Mouse (Mus musculus) forebrain, embryonic 10.5 days (tissue): ENCODE data around the gene Tnfsf11. TPM values are rescaled to one million over a fixed set of nuclear protein-coding genes. Genes with fewer than 3 reads are reported as not detected.

Experiments used
- DNase-seq: peaks from one replicate; pipeline ENCODE4 v3.0.0-alpha.2; 2017; ENCODE audit warnings: low spot score; ENCODE audit errors: extremely low spot score
- H3K27ac ChIP-seq: fragments of 300-500 bp; sonication (generic); 2 replicates; pipeline ENCODE4 v1.5.1; 2016; ENCODE audit warnings: mild to moderate bottlenecking
- H3K27me3 ChIP-seq: fragments of 300-500 bp; sonication (generic); 2 replicates; pipeline ENCODE4 v1.6.1; 2016; ENCODE audit warnings: mild to moderate bottlenecking; ENCODE audit not compliant: poor library complexity, severe bottlenecking
- H3K36me3 ChIP-seq: fragments of 300-500 bp; sonication (generic); replicated peaks from 2 replicates; pipeline ENCODE4 v1.6.1; 2016; ENCODE audit warnings: mild to moderate bottlenecking, moderate library complexity
- H3K4me1 ChIP-seq: fragments of 300-500 bp; sonication (generic); 2 replicates; pipeline ENCODE4 v1.6.1; 2016
- H3K4me3 ChIP-seq: fragments of 300-500 bp; sonication (generic); 2 replicates; pipeline ENCODE4 v1.5.1; 2016; ENCODE audit warnings: mild to moderate bottlenecking, moderate library complexity
- H3K9me3 ChIP-seq: fragments of 300-500 bp; sonication (generic); 2 replicates; pipeline ENCODE4 v1.6.1; 2016; ENCODE audit warnings: mild to moderate bottlenecking, moderate library complexity
- WGBS: fragments of 180-500 bp; shearing (Covaris S2); methylation state at CpG from one replicate; pipeline ENCODE4 v1.1.7; 2016; 5-methylcytosine and 5-hydroxymethylcytosine counted together
- polyA plus RNA-seq: library from polyadenylated mRNA; unstranded; fragments of >200 nt; fragmentation: Nextera tagmentation; extraction: Ambion mirVana; gene quantifications from 2 replicates; pipeline ENCODE4 v1.2.1, GENCODE M21; 2016

The Tnfsf11 gene
- polyA plus RNA-seq, 1 experiment from 2014 or later: 0.19 TPM

DNA sequence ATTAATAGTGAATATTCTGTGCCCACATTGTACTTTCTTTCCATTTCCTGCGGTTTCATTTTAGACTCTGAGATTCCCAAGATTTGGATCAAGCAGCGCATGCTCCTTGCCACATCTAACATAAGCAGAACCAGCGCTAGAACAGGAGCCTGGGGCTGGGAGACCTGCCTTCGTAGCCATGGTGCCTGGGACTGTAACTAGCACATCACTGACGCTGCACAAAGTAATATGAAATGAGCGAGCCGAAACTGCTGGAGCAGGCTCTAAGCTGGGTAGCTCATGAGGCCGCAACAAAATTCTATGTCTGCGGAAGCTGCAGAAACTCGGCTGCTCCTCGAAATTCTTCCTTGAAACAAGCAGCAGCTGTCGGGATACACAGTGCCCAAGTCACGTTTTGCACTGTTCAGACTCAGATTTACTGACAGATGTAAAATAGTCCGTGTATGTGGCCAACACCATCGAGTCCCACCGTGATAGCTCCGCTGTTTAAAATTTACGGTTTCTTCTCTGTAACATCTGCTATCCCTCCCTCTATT is 31.4 kb downstream of the Tnfsf11 start:
- Histone ChIP-seq H3K4me3 (no peak overlapping the region), H3K36me3 (no peaks in the 10 kb centered on the region), H3K27ac (no peak overlapping the region), H3K27me3 (peaks cover 5% of the 10 kb centered on the region; the same call in 1 of the 2 replicates), H3K4me1 (peaks cover 6% of the 10 kb centered on the region; the same call in 1 of the 2 replicates), H3K9me3 (no peaks in the 10 kb centered on the region)
- DNase-seq: no peak
- 92% methylated on average over 18 of the region's 18 CpGs for WGBS

GRCm38 (mm10) chr14:78274851-78275250 is 33.0 kb downstream of the Tnfsf11 start:
- WGBS: 95% methylated on average over 5 of the region's 5 CpGs
- Histone ChIP-seq H3K27me3 (no peaks in the 10 kb centered on the region), H3K27ac (no peak overlapping the region), H3K4me1 (peaks cover 6% of the 10 kb centered on the region; the same call in 1 of the 2 replicates), H3K9me3 (no peaks in the 10 kb centered on the region), H3K36me3 (no peaks in the 10 kb centered on the region), H3K4me3 (no peak overlapping the region)
- DNase-seq: no peak

DNA sequence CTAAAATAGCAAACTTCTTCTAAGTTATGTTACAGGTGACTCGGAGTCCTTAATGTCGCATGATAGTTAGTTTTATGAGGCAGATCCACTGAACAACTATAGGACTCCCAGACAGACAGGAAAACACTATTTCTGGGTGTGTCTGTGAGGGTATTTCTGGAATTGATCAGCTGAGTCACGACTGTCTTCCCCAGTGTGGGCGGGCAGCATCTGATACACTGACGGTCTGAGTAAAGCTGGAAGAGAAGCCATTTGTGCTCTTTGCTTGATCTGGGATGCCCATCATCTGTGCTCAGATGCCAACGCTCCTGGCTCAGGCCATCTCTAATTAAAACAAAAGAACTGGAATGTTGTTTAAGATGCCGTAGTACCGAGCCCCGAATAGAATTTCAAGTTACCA is 33.7 kb downstream of the Tnfsf11 start:
- H3K27me3 ChIP-seq: no peaks in the 10 kb centered on the region
- H3K27ac ChIP-seq: no peak overlapping the region
- no peak overlapping the region for H3K4me3 ChIP-seq
- H3K9me3 ChIP-seq: no peaks in the 10 kb centered on the region
- WGBS: 90% methylated on average over 9 of the region's 9 CpGs
- peaks cover 6% of the 10 kb centered on the region; the same call in 1 of the 2 replicates for H3K4me1 ChIP-seq
- no peaks in the 10 kb centered on the region for H3K36me3 ChIP-seq
- DNase-seq: no peak

GRCm38 (mm10) chr14:78273571-78273970 is 34.3 kb downstream of the Tnfsf11 start:
- WGBS: 83% methylated on average over 7 of the region's 7 CpGs
- Histone ChIP-seq H3K9me3 (no peaks in the 10 kb centered on the region), H3K27me3 (no peaks in the 10 kb centered on the region), H3K4me1 (peaks cover 6% of the 10 kb centered on the region; the same call in 1 of the 2 replicates), H3K27ac (no peak overlapping the region), H3K36me3 (no peaks in the 10 kb centered on the region), H3K4me3 (no peak overlapping the region)
- DNase-seq: peak; percentile 26

DNA sequence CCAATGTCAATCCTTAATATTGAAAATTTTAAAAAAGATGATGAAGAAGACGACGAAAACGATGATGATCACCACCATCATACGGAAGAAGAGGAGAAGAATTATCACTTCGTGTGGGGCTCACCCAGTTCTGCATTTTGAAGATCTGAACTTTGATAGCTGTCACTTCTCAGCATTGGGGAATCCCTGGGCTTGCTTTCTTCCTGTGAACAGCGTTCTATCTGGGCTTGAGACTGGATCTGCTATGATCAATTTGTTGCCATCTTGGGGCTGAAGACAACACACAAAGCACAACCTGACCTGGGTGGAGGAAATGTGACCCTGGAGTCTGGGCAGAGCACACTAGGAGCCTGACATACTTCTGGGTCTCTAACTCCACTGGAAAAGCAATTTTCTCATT is 43.0 kb downstream of the Tnfsf11 start:
- no peaks in the 10 kb centered on the region for H3K36me3 ChIP-seq
- H3K4me3 ChIP-seq: no peak overlapping the region
- no peaks in the 10 kb centered on the region for H3K27me3 ChIP-seq
- no peaks in the 10 kb centered on the region for H3K9me3 ChIP-seq
- no peak overlapping the region for H3K27ac ChIP-seq
- no peaks in the 10 kb centered on the region for H3K4me1 ChIP-seq
- DNase-seq: no peak
- 89% methylated on average over 6 of the region's 6 CpGs for WGBS

GRCm38 (mm10) chr14:78262596-78262995 is 45.2 kb downstream of the Tnfsf11 start:
- 92% methylated on average over 7 of the region's 7 CpGs for WGBS
- DNase-seq: no peak

DNA sequence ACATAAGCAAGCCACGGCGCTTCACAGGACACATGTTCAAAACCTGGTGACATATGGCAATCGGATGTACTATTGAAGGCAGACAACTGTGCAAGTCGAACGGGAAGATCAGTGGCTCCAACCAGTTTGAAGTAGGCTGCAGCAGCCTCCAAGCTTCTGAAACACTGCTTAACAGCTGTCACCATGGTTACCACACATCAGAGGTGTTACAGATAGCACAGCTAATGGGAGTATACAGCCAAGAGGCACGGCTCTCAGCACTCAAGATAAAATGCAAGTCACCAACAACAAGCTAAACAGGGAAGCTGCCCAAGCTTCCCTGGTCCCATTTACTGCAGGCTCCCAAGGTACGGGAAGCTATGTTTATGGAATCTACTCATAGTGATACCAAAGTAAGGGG is 46.6 kb downstream of the Tnfsf11 start:
- no peaks in the 10 kb centered on the region for H3K36me3 ChIP-seq
- no peak for DNase-seq
- WGBS: 89% methylated on average over 7 of the region's 7 CpGs
- H3K4me1 ChIP-seq: no peaks in the 10 kb centered on the region
- H3K4me3 ChIP-seq: no peak overlapping the region
- no peaks in the 10 kb centered on the region for H3K9me3 ChIP-seq
- H3K27me3 ChIP-seq: no peaks in the 10 kb centered on the region
- H3K27ac ChIP-seq: no peak overlapping the region

More at GRCm38 (mm10) chr14:78262596-78262995, 45.2 kb downstream of the Tnfsf11 start:
- H3K4me3 ChIP-seq: no peak overlapping the region
- H3K36me3 ChIP-seq: no peaks in the 10 kb centered on the region
- H3K4me1 ChIP-seq: no peaks in the 10 kb centered on the region
- H3K27me3 ChIP-seq: no peaks in the 10 kb centered on the region
- no peaks in the 10 kb centered on the region for H3K9me3 ChIP-seq
- no peak overlapping the region for H3K27ac ChIP-seq

DNA sequence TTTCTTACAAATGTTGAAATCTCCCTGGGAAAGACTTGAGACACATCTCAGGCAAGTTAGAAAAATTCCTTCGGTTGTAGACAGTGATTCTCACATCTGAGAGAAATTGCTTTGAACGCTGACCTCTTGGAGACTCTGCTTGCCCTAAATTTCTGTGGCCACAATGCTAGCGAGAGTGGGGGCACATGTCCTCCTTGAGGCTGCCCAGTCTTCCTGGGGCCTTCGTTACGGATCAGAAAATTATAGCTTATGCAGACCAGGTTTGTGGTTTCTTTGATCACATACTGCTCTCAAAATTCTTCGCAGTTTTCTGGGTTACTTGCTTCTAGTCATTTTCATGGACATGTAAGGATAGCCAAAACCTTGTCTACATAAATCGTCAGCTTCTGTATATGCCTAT is 53.8 kb downstream of the Tnfsf11 start:
- H3K27me3 ChIP-seq: no peaks in the 10 kb centered on the region
- no peak overlapping the region for H3K27ac ChIP-seq
- 92% methylated on average over 7 of the region's 7 CpGs for WGBS
- H3K36me3 ChIP-seq: no peaks in the 10 kb centered on the region
- H3K9me3 ChIP-seq: no peaks in the 10 kb centered on the region
- no peaks in the 10 kb centered on the region for H3K4me1 ChIP-seq
- no peak for DNase-seq
- no peak overlapping the region for H3K4me3 ChIP-seq

DNA sequence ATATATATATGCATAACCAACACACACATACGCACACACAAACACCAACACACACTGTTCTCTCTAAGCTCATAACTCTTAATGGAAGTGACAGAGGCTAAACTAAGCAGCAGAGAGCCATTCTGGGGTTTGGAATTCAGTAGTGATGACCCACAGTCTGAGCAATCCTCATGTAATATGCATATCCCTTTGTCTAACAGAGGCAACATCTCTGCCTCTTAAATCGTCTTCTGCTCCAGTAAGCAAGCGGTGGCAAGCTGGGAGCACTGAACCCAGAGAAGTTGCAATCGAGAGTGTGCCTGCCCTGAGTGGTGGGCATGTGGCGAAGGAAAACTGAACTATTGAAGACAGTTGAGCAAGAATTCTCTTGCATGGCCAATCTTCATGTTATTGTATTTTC is 61.2 kb downstream of the Tnfsf11 start:
- Histone ChIP-seq H3K36me3 (no peaks in the 10 kb centered on the region), H3K9me3 (no peaks in the 10 kb centered on the region), H3K4me1 (no peaks in the 10 kb centered on the region), H3K27me3 (no peaks in the 10 kb centered on the region), H3K27ac (no peak overlapping the region), H3K4me3 (no peak overlapping the region)
- no peak for DNase-seq
- 83% methylated on average over 5 of the region's 5 CpGs for WGBS

- no peaks in the 10 kb centered on the region for H3K9me3 ChIP-seq
- no peaks in the 10 kb centered on the region for H3K27me3 ChIP-seq
- H3K36me3 ChIP-seq: no peaks in the 10 kb centered on the region
- H3K4me1 ChIP-seq: no peaks in the 10 kb centered on the region
- H3K27ac ChIP-seq: no peak overlapping the region
- no peak for DNase-seq
- H3K4me3 ChIP-seq: no peak overlapping the region
- 78% methylated on average over 4 of the region's 4 CpGs for WGBS
Observed at GRCm38 (mm10) chr14:78244811-78245210, 63.0 kb downstream of the Tnfsf11 start.

GRCm38 (mm10) chr14:78239346-78239745 is 68.5 kb downstream of the Tnfsf11 start:
- no peak for DNase-seq
- Histone ChIP-seq H3K4me3 (no peak overlapping the region), H3K27ac (no peak overlapping the region), H3K4me1 (0 out of 2 replicates have a peak, but pooled peaks cover 4% of the 10 kb centered on the region), H3K36me3 (no peaks in the 10 kb centered on the region), H3K27me3 (no peaks in the 10 kb centered on the region), H3K9me3 (no peaks in the 10 kb centered on the region)
- WGBS: 91% methylated on average over 6 of the region's 6 CpGs

GRCm38 (mm10) chr14:78237238-78237637 is 70.6 kb downstream of the Tnfsf11 start:
- Histone ChIP-seq H3K4me1 (0 out of 2 replicates have a peak, but pooled peaks cover 4% of the 10 kb centered on the region), H3K9me3 (no peaks in the 10 kb centered on the region), H3K36me3 (no peaks in the 10 kb centered on the region), H3K4me3 (no peak overlapping the region), H3K27ac (no peak overlapping the region), H3K27me3 (no peaks in the 10 kb centered on the region)
- DNase-seq: no peak
- WGBS: 92% methylated on average over 6 of the region's 6 CpGs

DNA sequence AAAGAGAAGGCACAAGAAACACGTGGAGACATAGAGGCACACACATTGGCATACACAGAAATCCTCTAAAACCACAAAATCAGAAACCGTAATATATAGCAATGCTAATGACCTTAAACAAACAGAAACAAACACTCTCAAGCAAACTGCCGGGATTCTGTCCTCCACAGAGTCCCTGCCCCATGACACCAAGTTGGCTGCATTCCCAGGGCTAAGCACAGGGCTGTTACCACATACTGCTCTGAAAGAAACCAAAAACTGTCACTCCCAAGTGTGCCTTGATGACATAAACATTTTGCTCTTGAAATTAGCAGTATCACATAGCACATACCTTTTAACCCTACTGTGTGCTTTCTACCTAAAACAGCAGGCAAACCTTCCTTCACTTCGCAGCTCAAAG is 71.7 kb downstream of the Tnfsf11 start:
- Histone ChIP-seq H3K27me3 (no peaks in the 10 kb centered on the region), H3K4me1 (0 out of 2 replicates have a peak, but pooled peaks cover 4% of the 10 kb centered on the region), H3K27ac (no peak overlapping the region), H3K36me3 (no peaks in the 10 kb centered on the region), H3K4me3 (no peak overlapping the region), H3K9me3 (no peaks in the 10 kb centered on the region)
- WGBS: 92% methylated on average over 4 of the region's 4 CpGs
- no peak for DNase-seq

- Histone ChIP-seq H3K9me3 (no peaks in the 10 kb centered on the region), H3K27me3 (no peaks in the 10 kb centered on the region), H3K4me3 (no peak overlapping the region), H3K36me3 (no peaks in the 10 kb centered on the region), H3K27ac (no peak overlapping the region), H3K4me1 (0 out of 2 replicates have a peak, but pooled peaks cover 4% of the 10 kb centered on the region)
- 61% methylated on average over 3 of the region's 3 CpGs for WGBS
- DNase-seq: no peak
Observed at GRCm38 (mm10) chr14:78235296-78235695, 72.5 kb downstream of the Tnfsf11 start.
